In the genomic region with DNA sequence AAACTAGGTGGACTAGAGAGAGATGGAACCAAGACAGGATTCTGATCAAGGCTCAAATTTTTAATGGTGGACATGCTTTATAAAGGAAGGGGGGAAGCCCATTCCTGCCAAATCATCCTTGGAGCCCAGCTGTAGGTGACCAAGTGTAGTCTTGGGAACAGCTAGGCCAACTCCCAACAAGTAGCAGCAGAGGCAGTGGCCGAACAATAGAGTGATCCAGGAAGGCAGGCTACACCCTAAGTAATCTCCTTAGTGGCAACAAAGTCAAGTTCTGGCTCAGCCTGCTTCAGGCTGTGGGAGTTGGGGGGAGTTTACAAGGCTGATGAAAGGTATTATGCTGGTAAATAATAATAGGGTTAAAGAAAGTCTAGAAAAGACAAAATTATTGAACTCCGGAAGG, we compare ENCODE assay signal across 21 mouse cellular contexts.
"Had no signal": no experiment of that assay in that cellular context is flagged by ENCODE, and none has a peak within 500 bp of the region (broad histone marks: within the 10 kb centered on the region; RNA-seq: fewer than 3 reads in every experiment).

No protein-coding gene starts in this region.

- DNase-seq: kidney, adult 9 months; kidney, postnatal 14 days; kidney, postnatal 4 days; liver; lung, adult 18-20 months; lung, postnatal 10 days; lung, postnatal 36 days; midbrain, embryonic 14.5 days; right cerebral cortex, postnatal 25 days; spleen, adult 18-20 months; thymus, postnatal 25 days had no signal

- H3K27me3 ChIP-seq: limb, embryonic 13.5 days; liver, embryonic 12.5 days; liver, embryonic 15.5 days; lung, embryonic 15.5 days; megakaryocyte, embryonic 14.5 days; neural tube, embryonic 12.5 days; neural tube, embryonic 15.5 days; stomach, embryonic 15.5 days had no signal

- H3K36me3 ChIP-seq: limb, embryonic 10.5 days; limb, embryonic 13.5 days; liver, embryonic 12.5 days; liver, embryonic 15.5 days; lung, embryonic 15.5 days; neural tube, embryonic 12.5 days; neural tube, embryonic 15.5 days; stomach, embryonic 15.5 days had no signal

- H3K9me3 ChIP-seq: limb, embryonic 10.5 days; limb, embryonic 13.5 days; liver, embryonic 12.5 days; liver, embryonic 15.5 days; lung, embryonic 15.5 days; megakaryocyte, embryonic 14.5 days; neural tube, embryonic 12.5 days; neural tube, embryonic 15.5 days; stomach, embryonic 15.5 days had no signal

- H3K27ac ChIP-seq: limb, embryonic 10.5 days; limb, embryonic 13.5 days; liver, embryonic 12.5 days; liver, embryonic 15.5 days; lung, embryonic 15.5 days; neural tube, embryonic 12.5 days; neural tube, embryonic 15.5 days; stomach, embryonic 15.5 days had no signal

- H3K4me2 ChIP-seq: liver, embryonic 12.5 days; liver, embryonic 15.5 days; lung, embryonic 15.5 days; midbrain, embryonic 11.5 days; neural tube, embryonic 12.5 days had no signal

- ATAC-seq: liver, embryonic 12.5 days had no signal

- H3K9ac ChIP-seq: limb, embryonic 13.5 days; liver, embryonic 12.5 days; liver, embryonic 15.5 days; lung, embryonic 15.5 days; neural tube, embryonic 12.5 days; neural tube, embryonic 15.5 days; stomach, embryonic 15.5 days had no signal

- H3K4me1 ChIP-seq: limb, embryonic 10.5 days; limb, embryonic 13.5 days; liver, embryonic 12.5 days; liver, embryonic 15.5 days; lung, embryonic 15.5 days; neural tube, embryonic 12.5 days; neural tube, embryonic 15.5 days; stomach, embryonic 15.5 days had no signal

- H3K4me3 ChIP-seq: limb, embryonic 10.5 days; limb, embryonic 13.5 days; liver, embryonic 12.5 days; liver, embryonic 15.5 days; lung, embryonic 15.5 days; megakaryocyte, embryonic 14.5 days; neural tube, embryonic 12.5 days; neural tube, embryonic 15.5 days; stomach, embryonic 15.5 days had no signal
